Mouse (Mus musculus) layer of hippocampus, adult 2 months (tissue): ENCODE measurements around the gene Itch. TPM values are rescaled to one million over a fixed set of nuclear protein-coding genes. Genes with fewer than 3 reads are reported as not detected.

Experiments used
- DNase-seq, 2 experiments: peaks; one replicate each; pipeline ENCODE4 v3.0.0; 2022; ENCODE audit warnings: low spot score in 2 of 2
- H3K27ac ChIP-seq: fragments of 200-600 bp; 2 replicates; pipeline ENCODE4 v1.8.1; 2022
- H3K4me3 ChIP-seq: fragments of 200-600 bp; 2 replicates; pipeline ENCODE4 v1.8.1; 2022; ENCODE audit warnings: mild to moderate bottlenecking
- CTCF ChIP-seq: fragments of 200-600 bp; conservative IDR thresholded peaks from 2 replicates; pipeline ENCODE4 v1.8.1; 2022; ENCODE audit warnings: antibody characterized with exemption, mild to moderate bottlenecking, moderate library complexity
- total RNA-seq, 2 experiments: library from RNA; stranded (reverse); gene quantifications; 2 replicates each; pipeline ENCODE4 v1.2.3; 2021

Itch gene
- total RNA-seq, 2 experiments from 2014 or later: 58.7 to 60.1 TPM

- no peak for TF ChIP-seq CTCF
- Histone ChIP-seq H3K27ac (peak overlapping the region; percentile 91), H3K4me3 (peak overlapping the region; percentile 83)
- no peak for DNase-seq
These were observed 102.5 kb downstream of the Itch start for GRCm38 (mm10) chr2:155235746-155236361.

DNA sequence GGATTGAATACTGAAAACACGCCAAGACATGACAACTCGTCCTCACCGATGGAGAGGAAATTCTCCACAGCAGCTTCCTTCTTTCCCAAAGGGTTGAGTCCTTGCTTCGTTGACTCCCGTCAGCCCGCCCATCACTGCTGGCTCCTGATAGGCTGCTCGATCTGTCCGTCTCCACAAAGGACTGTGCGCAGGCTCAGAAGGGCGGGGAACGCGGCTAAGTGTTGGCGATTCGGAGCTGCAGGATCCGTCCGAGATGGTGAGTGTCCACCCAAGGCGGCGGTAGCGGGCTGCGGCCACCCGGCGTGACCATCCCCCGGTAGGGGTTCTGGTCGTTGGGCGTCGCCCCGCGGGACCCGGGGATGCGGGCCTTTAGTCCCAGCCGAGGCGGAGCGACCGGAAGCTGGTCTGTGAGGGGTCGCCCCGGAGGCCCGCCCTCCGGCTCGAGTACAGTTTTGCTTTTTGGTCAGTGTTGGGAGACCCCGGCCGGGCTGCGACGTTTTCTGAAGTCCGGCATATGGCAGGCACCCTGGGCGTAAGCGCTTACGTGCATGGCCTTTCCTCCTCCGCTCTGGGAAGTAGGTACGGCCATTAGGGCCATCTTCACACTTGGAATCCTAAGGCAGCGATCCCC is 103.2 kb downstream of the Itch start, which contains the start of gene Dynlrb1:
Gene Dynlrb1, plus strand, starts transcription at position 172 of the 631 bp plus-strand sequence.
- DNase-seq: peak; percentile 97 to 99
- TF ChIP-seq CTCF: no peak; the same call in 1 of the 2 replicates
- peak within 1 kb of the TSS; percentile 83 for H3K4me3 ChIP-seq
- H3K27ac ChIP-seq: peak within 1 kb of the TSS; percentile 91

DNA sequence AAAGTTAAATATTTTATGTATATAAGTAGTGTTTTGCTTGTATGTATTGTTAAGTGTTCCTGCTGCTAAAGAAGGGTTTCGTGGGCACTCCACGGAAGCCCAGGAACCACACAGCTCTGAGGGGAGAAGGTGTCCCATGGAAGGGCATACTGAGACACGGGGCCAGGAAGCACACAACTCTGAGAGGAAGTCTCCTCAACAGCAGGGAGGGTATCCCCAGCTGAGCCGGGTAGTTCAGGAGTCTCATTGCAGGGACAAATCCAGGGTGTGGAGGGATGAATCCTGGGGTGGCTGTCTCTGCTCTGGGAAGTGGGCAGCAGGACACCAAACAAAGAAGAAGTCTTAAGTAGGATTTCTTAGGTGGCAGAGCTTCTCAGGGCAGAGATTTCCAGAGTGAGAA is 104.0 kb downstream of the Itch start:
- H3K27ac ChIP-seq: peak overlapping the region; percentile 91
- DNase-seq: no peak
- H3K4me3 ChIP-seq: peak overlapping the region; percentile 83
- no peak for TF ChIP-seq CTCF

- peak; percentile 61 for TF ChIP-seq CTCF
- H3K4me3 ChIP-seq: no peak overlapping the region
- no peak for DNase-seq
- H3K27ac ChIP-seq: no peak overlapping the region; the same call in 1 of the 2 replicates
These were observed 107.6 kb downstream of the Itch start for GRCm38 (mm10) chr2:155240915-155241314.

DNA sequence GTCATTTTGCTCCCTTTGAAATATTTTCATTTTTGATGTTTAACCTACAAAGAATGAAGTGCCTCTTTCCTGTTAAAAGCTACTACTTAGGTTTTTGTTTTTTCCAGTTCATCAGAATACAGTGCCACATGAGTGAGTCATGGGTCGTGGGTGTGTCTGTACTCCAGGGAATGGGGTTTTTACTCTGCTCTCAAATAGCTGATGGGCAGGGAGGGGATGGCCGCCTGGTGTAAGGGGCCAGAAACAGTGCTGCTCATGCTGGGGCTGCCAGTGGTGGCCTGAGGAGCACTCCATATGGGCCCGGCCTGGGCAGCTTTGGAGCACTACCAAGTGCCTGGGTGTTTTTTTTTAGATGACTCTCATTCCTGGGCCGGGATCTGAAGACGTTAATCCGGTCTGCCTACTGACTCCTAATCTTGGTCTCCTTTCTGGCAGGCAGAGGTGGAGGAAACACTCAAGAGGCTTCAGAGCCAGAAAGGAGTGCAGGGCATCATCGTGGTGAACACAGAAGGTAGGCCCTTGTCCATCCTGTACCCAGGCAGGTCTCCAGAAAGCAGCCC is 109.1 kb downstream of the Itch start:
- TF ChIP-seq CTCF: no peak
- DNase-seq: no peak
- H3K4me3 ChIP-seq: no peak overlapping the region

GRCm38 (mm10) chr2:155246231-155246630 is 112.9 kb downstream of the Itch start:
- DNase-seq: no peak
- no peak overlapping the region for H3K27ac ChIP-seq
- no peak for TF ChIP-seq CTCF
- H3K4me3 ChIP-seq: no peak overlapping the region

More for the DNA sequence above, 109.1 kb downstream of the Itch start:
- H3K27ac ChIP-seq: no peak overlapping the region

GRCm38 (mm10) chr2:155248206-155248605 is 114.9 kb downstream of the Itch start:
- H3K27ac ChIP-seq: no peak overlapping the region
- TF ChIP-seq CTCF: no peak
- no peak for DNase-seq
- no peak overlapping the region for H3K4me3 ChIP-seq

GRCm38 (mm10) chr2:155248718-155249117 is 115.4 kb downstream of the Itch start:
- peak; percentile 63 for TF ChIP-seq CTCF
- no peak overlapping the region for H3K27ac ChIP-seq
- no peak overlapping the region for H3K4me3 ChIP-seq
- DNase-seq: no peak

GRCm38 (mm10) chr2:155249588-155249987 is 116.3 kb downstream of the Itch start:
- no peak for TF ChIP-seq CTCF
- Histone ChIP-seq H3K4me3 (no peak overlapping the region), H3K27ac (no peak overlapping the region)
- DNase-seq: no peak

DNA sequence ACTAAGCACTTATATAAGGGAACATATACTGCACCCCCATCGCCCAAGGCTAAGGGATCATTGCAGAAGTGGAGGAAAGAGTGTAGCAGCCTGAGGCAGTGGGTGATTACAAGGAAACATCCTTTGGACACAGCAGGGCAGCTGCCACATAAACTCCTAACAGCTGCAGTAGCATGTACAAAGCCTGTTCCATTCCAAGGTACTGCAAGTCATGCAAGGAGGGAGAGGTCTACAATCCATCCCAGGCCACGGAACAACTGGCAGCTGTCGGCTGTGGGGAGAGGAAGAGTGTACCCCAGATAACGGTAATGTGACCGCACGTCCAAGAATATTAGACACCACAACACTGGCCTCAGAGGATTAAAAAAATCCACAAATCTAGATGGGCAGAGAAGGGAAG is 132.2 kb downstream of the Itch start:
- TF ChIP-seq CTCF: no peak
- no peak for DNase-seq
- H3K27ac ChIP-seq: no peak overlapping the region
- no peak overlapping the region for H3K4me3 ChIP-seq

DNA sequence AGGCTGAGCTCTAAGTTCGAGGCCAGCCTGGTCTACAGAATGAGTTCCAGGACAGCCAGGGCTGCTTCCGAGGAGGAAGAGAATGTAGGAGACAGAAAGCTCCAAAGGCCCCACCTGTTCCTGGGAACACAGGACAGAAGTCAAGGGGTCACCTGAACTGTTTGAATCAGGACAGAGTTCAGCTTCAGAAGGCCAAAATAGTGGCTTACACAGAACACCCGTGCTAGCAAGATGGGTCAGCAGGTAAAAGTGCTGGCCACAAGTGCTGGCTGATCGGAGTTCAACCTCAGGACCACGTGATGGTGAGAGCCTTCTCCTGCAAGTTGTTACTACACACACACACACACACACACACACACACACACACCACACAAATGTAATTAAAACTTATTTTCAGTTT is 133.6 kb downstream of the Itch start:
- no peak overlapping the region for H3K4me3 ChIP-seq
- no peak overlapping the region for H3K27ac ChIP-seq
- no peak for TF ChIP-seq CTCF
- DNase-seq: no peak

GRCm38 (mm10) chr2:155271957-155272356 is 138.6 kb downstream of the Itch start:
- no peak overlapping the region for H3K4me3 ChIP-seq
- peak; percentile 60 for TF ChIP-seq CTCF
- H3K27ac ChIP-seq: no peak overlapping the region
- no peak for DNase-seq

DNA sequence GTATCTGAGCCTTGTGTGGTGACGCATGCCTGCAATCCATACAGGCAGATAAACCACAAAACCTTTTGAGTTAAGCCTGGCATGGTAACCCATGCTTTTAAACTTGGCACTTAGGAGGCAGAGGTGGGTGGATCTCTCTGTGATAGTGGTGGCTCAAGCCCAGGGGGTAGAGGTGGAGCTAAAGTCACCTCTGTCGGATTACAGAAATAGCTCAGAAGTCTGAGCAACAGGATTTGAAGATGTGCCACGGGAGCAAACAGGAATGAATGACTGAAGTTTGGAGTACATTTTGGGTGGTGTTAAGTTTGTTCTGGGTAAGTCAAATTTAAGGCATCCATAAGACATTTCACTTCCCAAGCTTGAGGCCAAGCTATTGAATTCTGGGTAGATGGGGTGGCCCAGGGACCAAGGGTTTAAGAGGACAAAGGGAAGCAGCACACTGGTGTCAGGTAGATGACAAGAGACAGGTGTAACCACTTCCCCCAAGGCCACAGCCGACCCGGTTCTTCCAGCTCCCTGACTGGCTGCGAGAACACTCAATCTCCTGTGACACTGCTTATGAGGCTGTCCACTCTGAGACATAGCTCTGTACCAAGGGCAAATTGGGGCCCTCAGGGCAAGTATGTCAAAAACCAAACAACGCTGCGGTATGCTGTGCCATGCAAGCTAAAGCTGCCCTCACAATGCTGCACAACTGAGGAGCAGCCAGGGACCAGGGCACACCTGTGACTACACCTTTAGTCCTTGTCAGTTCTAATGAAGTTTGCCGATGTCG is 139.3 kb downstream of the Itch start:
- no peak overlapping the region for H3K27ac ChIP-seq
- no peak for TF ChIP-seq CTCF
- H3K4me3 ChIP-seq: no peak overlapping the region
- DNase-seq: no peak
